Mouse (Mus musculus) lung, embryonic 16.5 days (tissue): ENCODE measurements around the gene Lgals1. TPM values are rescaled to one million over a fixed set of nuclear protein-coding genes. Genes with fewer than 3 reads are reported as not detected.
A peak's percentile ranks its signal among the peaks of the same experiment; 100 is the strongest.

Experiments
- ATAC-seq: fragments of 200-750 bp; cut with Nextera tagmentation; 2 replicates; pipeline ENCODE4 v1.8.0; 2017; ENCODE audit warnings: low read depth, mild to moderate bottlenecking, moderate library complexity
- H3K27ac ChIP-seq: fragments of 300-500 bp; sonication (generic); 2 replicates; pipeline ENCODE4 v1.5.1; 2014; ENCODE audit warnings: mild to moderate bottlenecking, control low read depth, low read length
- H3K27me3 ChIP-seq: fragments of 300-500 bp; sonication (generic); 2 replicates; pipeline ENCODE4 v1.6.1; 2014; ENCODE audit warnings: low read depth, low read length, mixed read lengths; ENCODE audit not compliant: control insufficient read depth, insufficient read depth
- H3K36me3 ChIP-seq: fragments of 300-500 bp; sonication (generic); 2 replicates; pipeline ENCODE4 v1.6.1; 2014; ENCODE audit warnings: low read length; ENCODE audit not compliant: control insufficient read depth, insufficient read depth
- H3K4me1 ChIP-seq: fragments of 300-500 bp; sonication (generic); replicated peaks from 2 replicates; pipeline ENCODE4 v1.6.1; 2014; ENCODE audit warnings: low read length, mixed read lengths; ENCODE audit not compliant: control insufficient read depth, insufficient read depth
- H3K4me2 ChIP-seq: fragments of 300-500 bp; sonication (generic); 2 replicates; pipeline ENCODE4 v1.6.1; 2014; ENCODE audit warnings: low read depth, low read length, control low read depth
- H3K4me3 ChIP-seq: fragments of 300-500 bp; sonication (generic); 2 replicates; pipeline ENCODE4 v1.5.1; 2014; ENCODE audit warnings: mild to moderate bottlenecking, low read length, control low read depth
- H3K9ac ChIP-seq: fragments of 300-500 bp; sonication (generic); 2 replicates; pipeline ENCODE4 v1.6.1; 2014; ENCODE audit warnings: low read length, control low read depth
- H3K9me3 ChIP-seq: fragments of 300-500 bp; sonication (generic); 2 replicates; pipeline ENCODE4 v1.6.1; 2016; ENCODE audit warnings: low read length; ENCODE audit not compliant: control insufficient read depth
- WGBS: fragments of 180-500 bp; shearing (Covaris S2); extraction: QIAGEN DNeasy Blood & Tissue Kit; methylation state at CpG from one replicate; pipeline ENCODE4 v1.1.7; 2014; 5-methylcytosine and 5-hydroxymethylcytosine counted together
- polyA plus RNA-seq: library from polyadenylated mRNA; unstranded; fragments of >200 nt; fragmentation: Nextera tagmentation; extraction: Ambion mirVana; gene quantifications from 2 replicates; pipeline ENCODE4 v1.2.1, GENCODE M21; 2015

Lgals1 gene
- polyA plus RNA-seq, 1 experiment from 2014 or later, result 862 TPM

DNA sequence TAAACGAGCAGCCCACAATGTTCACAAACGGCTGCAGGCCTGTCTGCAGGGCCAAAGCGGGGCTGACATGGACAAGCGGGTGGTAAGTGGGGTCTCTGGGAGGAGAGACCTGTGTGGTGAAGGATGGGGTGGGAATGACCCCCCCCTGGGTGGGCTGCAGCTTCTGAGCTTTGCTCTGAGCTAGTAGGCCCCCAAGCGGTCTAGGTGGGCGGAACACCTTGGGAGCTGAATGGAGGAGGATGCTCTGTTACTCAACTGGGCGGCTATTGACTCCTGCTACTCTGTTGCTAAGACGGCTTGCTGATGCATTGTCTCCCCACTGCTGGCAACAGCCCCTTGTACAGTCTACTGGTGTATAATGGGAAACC is 25.1 kb upstream of the Lgals1 start:
- peak overlapping the region; percentile 75 for H3K27ac ChIP-seq
- no peaks in the 10 kb centered on the region for H3K27me3 ChIP-seq
- no peaks in the 10 kb centered on the region for H3K9me3 ChIP-seq
- H3K36me3 ChIP-seq, result peaks cover 14% of the 10 kb centered on the region
- peaks cover 25% of the 10 kb centered on the region for H3K4me1 ChIP-seq
- 41% methylated on average over 8 of the region's 8 CpGs for WGBS
- peak overlapping the region; percentile 77 for H3K4me2 ChIP-seq
- ATAC-seq, result no peak
- peak overlapping the region; percentile 81 for H3K9ac ChIP-seq
- peak overlapping the region; percentile 71 for H3K4me3 ChIP-seq

GRCm38 (mm10) chr15:78903243-78903642 is 23.3 kb upstream of the Lgals1 start:
- peak overlapping the region; percentile 46 for H3K9ac ChIP-seq
- no peaks in the 10 kb centered on the region for H3K9me3 ChIP-seq
- H3K36me3 ChIP-seq, result peaks cover 27% of the 10 kb centered on the region
- H3K4me1 ChIP-seq, result peaks cover 25% of the 10 kb centered on the region
- no peak overlapping the region for H3K27ac ChIP-seq
- 2% methylated on average over 2 of the region's 2 CpGs for WGBS
- no peak overlapping the region for H3K4me3 ChIP-seq
- peak; percentile 11 for ATAC-seq
- H3K4me2 ChIP-seq, result no peak overlapping the region
- H3K27me3 ChIP-seq, result no peaks in the 10 kb centered on the region

DNA sequence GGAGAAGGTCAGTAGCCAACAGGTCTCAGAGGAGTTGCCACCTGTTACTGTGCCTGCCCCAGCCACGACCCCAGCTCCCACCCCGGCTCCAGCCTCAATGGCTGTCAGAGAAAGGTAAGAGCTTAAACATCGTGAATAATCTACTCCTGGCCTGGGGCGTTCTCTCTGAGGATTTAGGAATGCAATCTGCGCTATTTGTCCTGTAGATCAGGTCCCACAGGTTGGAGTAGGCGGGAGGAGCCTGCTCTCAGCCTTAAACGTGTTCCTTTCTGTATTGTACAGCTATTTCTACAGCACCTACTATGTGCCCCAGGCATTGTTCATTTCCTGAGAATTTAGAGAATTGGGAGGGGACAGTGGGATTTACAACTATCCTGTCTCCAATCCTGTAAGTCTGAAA is 18.1 kb upstream of the Lgals1 start:
- Histone ChIP-seq H3K4me1 (peaks cover under 1% of the 10 kb centered on the region; the same call in 1 of the 2 replicates), H3K27me3 (no peaks in the 10 kb centered on the region), H3K36me3 (peaks cover 39% of the 10 kb centered on the region), H3K9ac (no peak overlapping the region), H3K27ac (no peak overlapping the region), H3K4me2 (no peak overlapping the region), H3K9me3 (no peaks in the 10 kb centered on the region), H3K4me3 (no peak overlapping the region)
- 65% methylated on average over 7 of the region's 7 CpGs for WGBS
- no peak for ATAC-seq

DNA sequence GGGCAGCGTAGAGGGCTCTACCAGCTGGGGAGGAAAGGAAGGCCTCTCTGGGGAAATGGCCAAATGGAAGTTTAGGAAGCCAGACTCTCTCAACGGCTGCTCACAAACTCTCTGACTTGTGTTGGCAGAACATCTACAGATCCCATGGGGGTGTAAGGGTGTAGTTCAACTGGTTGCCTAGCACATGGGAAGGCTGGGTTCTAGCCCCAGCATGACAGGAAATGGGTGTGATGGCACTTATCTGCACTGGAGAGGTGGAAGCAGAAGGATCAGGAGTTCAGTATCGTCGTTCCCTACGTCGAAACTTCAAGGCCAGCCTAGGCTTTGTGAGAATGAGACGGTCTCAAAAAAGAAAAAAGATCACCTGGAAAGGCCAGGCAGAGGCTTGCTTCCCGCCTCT is 17.5 kb upstream of the Lgals1 start:
- H3K9ac ChIP-seq, result no peak overlapping the region
- H3K4me2 ChIP-seq, result no peak overlapping the region
- H3K27ac ChIP-seq, result no peak overlapping the region
- H3K36me3 ChIP-seq, result peaks cover 35% of the 10 kb centered on the region
- no peaks in the 10 kb centered on the region for H3K9me3 ChIP-seq
- no peaks in the 10 kb centered on the region for H3K27me3 ChIP-seq
- ATAC-seq, result no peak
- no peak overlapping the region for H3K4me3 ChIP-seq
- whole genome bisulfite sequencing, result 74% methylated on average over 8 of the region's 8 CpGs
- no peaks in the 10 kb centered on the region for H3K4me1 ChIP-seq

DNA sequence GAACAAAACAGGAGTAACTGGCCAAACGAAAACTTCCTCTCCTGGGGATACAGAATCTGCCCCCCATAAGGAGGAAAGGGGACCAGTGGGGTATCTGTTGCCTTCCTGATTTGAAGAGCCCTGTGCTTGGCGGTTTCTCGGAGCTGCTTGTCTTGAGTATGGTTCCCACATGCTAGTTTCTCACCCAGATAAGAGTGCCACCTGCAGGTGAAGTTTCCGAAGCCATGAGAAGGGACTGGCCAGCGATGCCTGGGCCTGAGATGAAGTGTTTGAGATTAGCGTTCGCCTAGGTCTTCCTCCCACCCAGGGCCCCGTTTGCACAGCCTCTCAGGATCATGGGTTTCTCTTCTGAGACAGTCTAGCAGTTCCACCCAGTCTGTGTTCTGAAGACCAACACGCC is 14.5 kb upstream of the Lgals1 start:
- Histone ChIP-seq H3K4me2 (no peak overlapping the region), H3K27ac (no peak overlapping the region), H3K4me1 (peaks cover 22% of the 10 kb centered on the region), H3K27me3 (no peaks in the 10 kb centered on the region), H3K36me3 (peaks cover 18% of the 10 kb centered on the region), H3K9me3 (no peaks in the 10 kb centered on the region), H3K4me3 (no peak overlapping the region), H3K9ac (no peak overlapping the region)
- WGBS, result 25% methylated on average over 9 of the region's 9 CpGs
- no peak for ATAC-seq

DNA sequence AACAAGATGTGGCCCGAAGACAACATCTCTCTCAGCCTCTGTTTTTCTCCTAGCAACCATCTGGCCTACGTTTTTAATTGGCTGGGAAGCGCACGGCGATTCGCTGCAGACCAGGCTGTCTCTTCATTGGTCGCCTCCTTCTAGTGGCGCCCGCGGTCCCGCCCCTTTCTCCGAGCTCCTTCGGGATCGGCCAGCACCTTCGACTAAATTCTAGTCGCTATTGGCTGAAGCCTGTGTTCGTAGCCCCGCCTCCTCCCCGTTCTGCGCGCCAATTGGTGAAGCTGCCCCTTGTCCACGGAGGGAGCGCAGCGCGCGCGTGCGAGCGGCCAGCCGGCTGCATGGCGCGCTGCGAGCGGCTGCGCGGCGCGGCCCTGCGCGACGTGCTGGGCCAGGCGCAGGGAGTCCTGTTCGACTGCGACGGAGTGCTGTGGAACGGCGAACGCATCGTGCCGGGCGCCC is 12.9 kb upstream of the Lgals1 start, which contains the start of gene Pdxp:
Gene Pdxp, plus strand, starts transcription at position 288 of the 459 bp plus-strand sequence.
- peaks cover 22% of the 10 kb centered on the region for H3K4me1 ChIP-seq
- peaks cover 12% of the 10 kb centered on the region for H3K36me3 ChIP-seq
- no peaks in the 10 kb centered on the region for H3K27me3 ChIP-seq
- no peaks in the 10 kb centered on the region for H3K9me3 ChIP-seq
- WGBS, result under 1% methylated on average over 50 of the region's 51 CpGs
- ATAC-seq, result peak; percentile 95
- H3K4me3 ChIP-seq, result peak within 1 kb of the TSS; percentile 70
- H3K9ac ChIP-seq, result peak within 1 kb of the TSS; percentile 77
- peak within 1 kb of the TSS; percentile 100 for H3K4me2 ChIP-seq
- H3K27ac ChIP-seq, result peak within 1 kb of the TSS; percentile 70

GRCm38 (mm10) chr15:78914091-78914822 is 12.3 kb upstream of the Lgals1 start:
- H3K36me3 ChIP-seq, result peaks cover 14% of the 10 kb centered on the region
- H3K4me2 ChIP-seq, result peak overlapping the region; percentile 100
- under 1% methylated on average over 87 of the region's 87 CpGs for WGBS
- H3K4me3 ChIP-seq, result peak overlapping the region; percentile 70
- peak; percentile 76 for ATAC-seq
- peak overlapping the region; percentile 70 for H3K27ac ChIP-seq
- peak overlapping the region; percentile 77 for H3K9ac ChIP-seq
- H3K9me3 ChIP-seq, result no peaks in the 10 kb centered on the region
- H3K4me1 ChIP-seq, result peaks cover 22% of the 10 kb centered on the region
- H3K27me3 ChIP-seq, result no peaks in the 10 kb centered on the region

GRCm38 (mm10) chr15:78914823-78915659 is 11.5 kb upstream of the Lgals1 start:
- H3K36me3 ChIP-seq, result peaks cover 13% of the 10 kb centered on the region
- H3K4me3 ChIP-seq, result peak overlapping the region; percentile 70
- no peak for ATAC-seq
- H3K4me1 ChIP-seq, result peaks cover 22% of the 10 kb centered on the region
- peak overlapping the region; percentile 100 for H3K4me2 ChIP-seq
- no peaks in the 10 kb centered on the region for H3K27me3 ChIP-seq
- no peak overlapping the region for H3K27ac ChIP-seq
- 45% methylated on average over 8 of the region's 8 CpGs for WGBS
- no peaks in the 10 kb centered on the region for H3K9me3 ChIP-seq
- H3K9ac ChIP-seq, result peak overlapping the region; percentile 77

GRCm38 (mm10) chr15:78915660-78916017 is 10.9 kb upstream of the Lgals1 start:
- Histone ChIP-seq H3K9me3 (no peaks in the 10 kb centered on the region), H3K4me3 (no peak overlapping the region), H3K27me3 (no peaks in the 10 kb centered on the region), H3K9ac (peak overlapping the region; percentile 42; the same call in 1 of the 2 replicates), H3K4me1 (peaks cover 22% of the 10 kb centered on the region), H3K36me3 (peaks cover 12% of the 10 kb centered on the region), H3K27ac (no peak overlapping the region), H3K4me2 (peak overlapping the region; percentile 100; the same call in 1 of the 2 replicates)
- 7% methylated on average over 8 of the region's 8 CpGs for WGBS
- peak; percentile 9; the same call in 1 of the 2 replicates for ATAC-seq
